Mouse (Mus musculus): ENCODE measurements around the gene Yars. TPM values are rescaled to one million over a fixed set of nuclear protein-coding genes. Genes with fewer than 3 reads are reported as not detected.

The Yars gene
- polyA plus RNA-seq, 1 experiment from 2014 or later: 102 TPM

DNA sequence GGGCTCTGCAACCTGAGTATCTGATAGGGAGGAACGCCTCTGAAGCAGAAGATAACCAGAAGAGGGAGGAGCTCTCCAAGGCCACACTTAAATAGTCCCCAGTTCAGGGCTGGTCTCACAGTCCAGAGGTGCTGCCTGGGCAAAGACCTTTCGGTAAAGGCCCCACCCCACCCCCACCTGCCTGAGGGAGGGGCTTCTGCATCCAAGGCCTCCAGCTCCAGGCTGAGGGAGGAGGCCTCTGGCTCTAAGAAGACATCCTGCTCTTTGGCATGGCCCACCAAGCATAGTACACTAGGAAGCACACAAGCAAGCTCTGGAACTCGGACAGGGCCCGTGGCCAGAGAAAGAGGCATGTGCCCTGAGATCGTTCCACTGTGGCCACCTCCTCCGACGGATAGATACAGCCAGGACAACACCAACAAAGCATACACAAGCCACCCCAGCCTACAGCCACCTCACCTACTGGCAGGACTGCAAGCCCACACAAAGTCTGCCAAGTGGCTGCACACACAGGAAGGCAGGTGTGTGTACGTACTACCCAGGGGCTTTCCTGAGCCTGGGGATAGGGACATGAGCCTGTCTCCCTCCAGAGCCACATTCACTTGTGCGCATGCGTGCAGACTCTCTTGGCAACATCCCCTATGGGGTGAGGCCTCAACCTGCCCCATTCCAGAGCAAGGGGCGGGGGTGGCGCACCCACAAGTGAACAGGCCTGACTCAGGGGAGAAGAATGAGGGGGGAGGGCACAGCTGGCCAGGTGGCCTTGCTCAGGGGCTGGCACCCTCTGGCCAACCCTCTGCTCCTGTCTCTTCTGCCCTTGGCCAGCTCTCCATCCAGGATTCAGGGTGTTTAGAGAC, 42.3 kb downstream of the Yars start:
- Histone ChIP-seq H3K4me3 (ENCODE audit: low read depth, low read length) (no peak overlapping the region), H3K4me1 (replicated peaks; ENCODE audit: control insufficient read depth, insufficient read depth, low read length) (peaks cover 11% of the 10 kb centered on the region), H3K27me3 (ENCODE audit: control insufficient read depth, insufficient read depth, low read length) (peaks cover 2% of the 10 kb centered on the region; the same call in 1 of the 2 replicates), H3K27ac (ENCODE audit: low read depth, low read length) (no peak overlapping the region), H3K4me2 (replicated peaks; ENCODE audit: low read depth, low read length) (no peak overlapping the region), H3K36me3 (ENCODE audit: control insufficient read depth, insufficient read depth, low read length) (no peaks in the 10 kb centered on the region), H3K9me3 (ENCODE audit: control insufficient read depth, low read length) (no peaks in the 10 kb centered on the region), H3K9ac (ENCODE audit: low read depth, low read length) (no peak overlapping the region)
- ATAC-seq (ENCODE audit: low FRiP score): no peak
- no peak for DNase-seq (ENCODE audit: low spot score)
- WGBS: 66% methylated on average over 12 of the region's 12 CpGs

DNA sequence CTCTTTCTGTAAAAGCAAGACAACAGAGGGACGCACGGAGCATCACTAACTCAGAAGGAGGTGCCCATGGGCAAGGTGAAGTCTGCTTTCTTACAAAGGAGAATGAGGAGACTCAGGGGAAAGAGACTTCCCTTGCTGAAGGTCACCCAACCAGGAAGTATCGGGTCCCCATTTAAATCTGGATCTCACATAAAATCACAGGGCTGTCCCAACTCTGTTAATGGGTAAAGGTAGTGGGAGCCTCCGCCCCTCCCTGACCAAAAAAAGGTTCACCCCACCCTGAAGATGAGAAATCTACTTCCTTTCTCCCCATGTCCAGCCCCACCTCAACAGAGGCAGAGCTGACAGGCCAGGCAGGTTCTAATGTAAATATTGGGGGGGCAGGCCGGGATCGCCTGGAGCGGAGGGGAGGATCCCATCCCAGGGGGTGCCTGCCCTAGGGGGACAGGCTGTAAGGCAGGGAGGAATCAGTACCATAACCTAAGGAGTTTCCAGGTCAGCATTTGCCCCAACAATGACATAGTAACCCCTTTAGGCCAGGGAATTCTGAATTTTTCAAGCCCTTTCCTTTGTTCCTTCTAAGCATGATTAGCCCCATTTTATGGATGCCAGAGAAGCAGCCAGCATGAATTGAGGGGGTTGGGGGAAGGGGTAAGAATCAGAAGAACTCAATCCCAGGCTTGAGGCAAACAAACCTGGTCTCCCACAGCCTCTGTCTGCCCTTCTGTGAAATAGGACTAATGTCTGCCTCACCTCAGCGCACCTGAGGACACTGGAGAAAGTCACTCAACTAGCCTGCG, 43.2 kb downstream of the Yars start:
- no peaks in the 10 kb centered on the region for H3K36me3 ChIP-seq (ENCODE audit: control insufficient read depth, insufficient read depth, low read length)
- H3K27me3 ChIP-seq (ENCODE audit: control insufficient read depth, insufficient read depth, low read length): no peaks in the 10 kb centered on the region; the same call in 1 of the 2 replicates
- H3K4me1 ChIP-seq (replicated peaks; ENCODE audit: control insufficient read depth, insufficient read depth, low read length): peaks cover 4% of the 10 kb centered on the region
- no peak overlapping the region for H3K9ac ChIP-seq (ENCODE audit: low read depth, low read length)
- 70% methylated on average over 9 of the region's 9 CpGs for WGBS
- H3K4me2 ChIP-seq (replicated peaks; ENCODE audit: low read depth, low read length): no peak overlapping the region
- no peak overlapping the region for H3K4me3 ChIP-seq (ENCODE audit: low read depth, low read length)
- DNase-seq (ENCODE audit: low spot score) (no peak), ATAC-seq (ENCODE audit: low FRiP score) (no peak)
- H3K9me3 ChIP-seq (ENCODE audit: control insufficient read depth, low read length): no peaks in the 10 kb centered on the region
- H3K27ac ChIP-seq (ENCODE audit: low read depth, low read length): no peak overlapping the region

DNA sequence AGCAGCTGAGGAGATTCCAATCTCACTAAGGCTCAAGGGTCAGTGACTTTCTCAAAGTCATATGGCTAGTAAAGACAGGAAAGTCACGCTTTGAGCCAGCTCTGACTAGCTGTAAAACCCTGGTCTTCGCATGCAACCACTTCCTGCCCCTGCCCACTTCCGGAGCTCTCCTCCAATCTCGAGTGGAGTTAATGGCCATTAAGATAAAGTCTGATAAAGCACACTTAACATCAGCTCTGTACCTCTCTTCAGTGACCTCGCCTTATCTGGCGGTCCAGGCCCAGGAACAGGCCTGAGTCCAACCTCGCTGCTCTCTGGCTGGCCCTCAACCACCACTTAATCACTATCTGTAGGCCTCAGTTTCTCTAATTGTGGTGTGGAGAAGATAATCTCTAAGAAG, 44.9 kb downstream of the Yars start:
- peaks cover 6% of the 10 kb centered on the region; the same call in 1 of the 2 replicates for H3K4me1 ChIP-seq (replicated peaks; ENCODE audit: control insufficient read depth, insufficient read depth, low read length)
- no peak overlapping the region for H3K4me3 ChIP-seq (ENCODE audit: low read depth, low read length)
- H3K27me3 ChIP-seq (ENCODE audit: control insufficient read depth, insufficient read depth, low read length): no peaks in the 10 kb centered on the region
- ATAC-seq (ENCODE audit: low FRiP score) (no peak), DNase-seq (ENCODE audit: low spot score) (no peak)
- H3K9ac ChIP-seq (ENCODE audit: low read depth, low read length): no peak overlapping the region
- H3K36me3 ChIP-seq (ENCODE audit: control insufficient read depth, insufficient read depth, low read length): no peaks in the 10 kb centered on the region
- 88% methylated on average over 7 of the region's 7 CpGs for WGBS
- no peak overlapping the region for H3K4me2 ChIP-seq (replicated peaks; ENCODE audit: low read depth, low read length)
- no peaks in the 10 kb centered on the region for H3K9me3 ChIP-seq (ENCODE audit: control insufficient read depth, low read length)
- no peak overlapping the region for H3K27ac ChIP-seq (ENCODE audit: low read depth, low read length)

DNA sequence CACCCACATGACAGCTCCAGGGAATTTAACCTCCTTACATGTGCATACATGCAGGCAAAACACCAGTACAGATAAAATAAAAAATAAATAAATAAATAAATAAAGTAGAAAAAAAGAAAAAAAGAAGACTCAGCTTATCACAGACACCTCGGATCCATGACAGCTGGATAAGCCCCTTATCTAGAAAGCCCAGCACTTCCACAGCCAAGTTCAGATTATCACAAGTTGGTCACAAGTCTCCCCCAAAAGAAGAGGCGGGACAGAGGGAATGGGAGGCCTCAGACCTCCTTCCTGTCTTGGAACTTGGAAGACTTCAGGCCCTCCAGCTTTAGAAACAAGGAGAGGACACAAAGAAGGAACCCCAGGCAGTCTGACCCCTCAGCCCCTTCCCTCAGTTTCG, 45.6 kb downstream of the Yars start:
- Histone ChIP-seq H3K9ac (ENCODE audit: low read depth, low read length) (no peak overlapping the region), H3K27ac (ENCODE audit: low read depth, low read length) (no peak overlapping the region), H3K27me3 (ENCODE audit: control insufficient read depth, insufficient read depth, low read length) (no peaks in the 10 kb centered on the region), H3K4me3 (ENCODE audit: low read depth, low read length) (no peak overlapping the region), H3K36me3 (ENCODE audit: control insufficient read depth, insufficient read depth, low read length) (no peaks in the 10 kb centered on the region), H3K9me3 (ENCODE audit: control insufficient read depth, low read length) (no peaks in the 10 kb centered on the region), H3K4me2 (replicated peaks; ENCODE audit: low read depth, low read length) (no peak overlapping the region), H3K4me1 (replicated peaks; ENCODE audit: control insufficient read depth, insufficient read depth, low read length) (peaks cover 6% of the 10 kb centered on the region; the same call in 1 of the 2 replicates)
- DNase-seq (ENCODE audit: low spot score) (no peak), ATAC-seq (ENCODE audit: low FRiP score) (no peak)
- 79% methylated on average over 3 of the region's 3 CpGs for WGBS

DNA sequence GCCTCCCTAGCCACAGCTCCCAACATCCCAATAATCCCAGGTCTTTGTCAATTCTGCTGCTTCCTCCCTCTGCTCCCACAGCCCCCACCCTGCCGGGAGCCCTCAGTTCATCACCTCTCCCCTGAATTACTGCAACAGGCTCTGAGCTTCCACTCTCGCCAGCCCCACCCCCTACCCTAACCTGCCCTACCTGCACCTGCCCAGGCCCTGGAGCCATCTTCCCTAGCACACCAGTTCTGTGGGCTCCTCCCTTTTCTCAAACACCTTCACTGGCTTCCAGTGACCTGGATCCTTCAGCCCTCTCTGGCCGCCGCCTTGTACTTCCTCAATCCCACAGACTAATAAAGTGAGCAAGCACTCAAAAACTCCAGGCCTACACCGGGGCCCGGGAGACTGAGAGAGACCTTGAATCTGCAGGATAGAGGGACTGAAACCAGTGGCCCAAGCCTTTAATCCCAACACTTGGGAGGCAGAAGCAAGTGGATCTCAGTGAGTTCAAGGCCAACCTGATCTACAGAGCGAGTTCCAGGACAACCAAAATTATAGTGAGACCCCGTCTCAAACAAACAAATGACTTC, 46.8 kb downstream of the Yars start:
- H3K4me3 ChIP-seq (ENCODE audit: low read depth, low read length): no peak overlapping the region
- peaks cover 6% of the 10 kb centered on the region; the same call in 1 of the 2 replicates for H3K4me1 ChIP-seq (replicated peaks; ENCODE audit: control insufficient read depth, insufficient read depth, low read length)
- no peak overlapping the region; the same call in 1 of the 2 replicates for H3K4me2 ChIP-seq (replicated peaks; ENCODE audit: low read depth, low read length)
- no peak overlapping the region for H3K27ac ChIP-seq (ENCODE audit: low read depth, low read length)
- ATAC-seq (ENCODE audit: low FRiP score) (no peak), DNase-seq (ENCODE audit: low spot score) (no peak)
- no peaks in the 10 kb centered on the region for H3K27me3 ChIP-seq (ENCODE audit: control insufficient read depth, insufficient read depth, low read length)
- H3K9me3 ChIP-seq (ENCODE audit: control insufficient read depth, low read length): no peaks in the 10 kb centered on the region
- H3K36me3 ChIP-seq (ENCODE audit: control insufficient read depth, insufficient read depth, low read length): no peaks in the 10 kb centered on the region
- WGBS: 86% methylated on average over 8 of the region's 8 CpGs
- H3K9ac ChIP-seq (ENCODE audit: low read depth, low read length): no peak overlapping the region

DNA sequence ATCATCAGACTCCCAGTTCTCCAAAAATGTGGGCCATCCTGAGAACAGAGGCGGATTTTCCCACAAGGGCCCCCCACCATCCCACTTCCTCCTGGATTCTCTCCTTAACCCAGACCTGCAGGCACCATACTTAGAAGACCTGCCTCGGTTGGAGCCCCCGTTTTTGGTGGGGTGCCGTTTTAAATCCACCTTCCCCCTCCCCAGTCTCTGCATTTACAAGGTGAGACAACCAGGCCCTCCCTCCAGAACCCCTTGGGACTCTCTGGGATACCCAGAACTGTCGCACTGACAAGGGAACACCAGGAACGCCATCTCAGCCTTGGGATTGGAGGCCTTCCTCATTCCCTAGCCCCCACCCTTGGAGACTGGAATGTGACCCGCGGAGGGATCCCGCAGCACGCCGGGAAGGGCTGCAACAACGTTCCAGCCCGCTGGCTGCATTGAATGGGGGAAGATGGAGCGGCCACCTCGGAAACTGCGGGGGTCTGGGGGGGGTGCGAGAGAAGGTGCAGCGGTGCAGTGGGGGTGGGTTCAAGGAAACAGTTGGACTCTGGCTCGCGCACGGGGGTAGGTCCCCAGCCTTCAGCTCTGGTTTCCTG, 48.4 kb downstream of the Yars start:
- Histone ChIP-seq H3K27ac (ENCODE audit: low read depth, low read length) (no peak overlapping the region), H3K27me3 (ENCODE audit: control insufficient read depth, insufficient read depth, low read length) (no peaks in the 10 kb centered on the region), H3K9ac (ENCODE audit: low read depth, low read length) (peak overlapping the region; percentile 66; the same call in 1 of the 2 replicates), H3K36me3 (ENCODE audit: control insufficient read depth, insufficient read depth, low read length) (no peaks in the 10 kb centered on the region), H3K4me1 (replicated peaks; ENCODE audit: control insufficient read depth, insufficient read depth, low read length) (peaks cover 6% of the 10 kb centered on the region), H3K4me3 (ENCODE audit: low read depth, low read length) (peak overlapping the region; percentile 79), H3K4me2 (replicated peaks; ENCODE audit: low read depth, low read length) (peak overlapping the region; percentile 89), H3K9me3 (ENCODE audit: control insufficient read depth, low read length) (no peaks in the 10 kb centered on the region)
- no peak; the same call in 1 of the 2 replicates for ATAC-seq (ENCODE audit: low FRiP score)
- peak; percentile 73 for DNase-seq (ENCODE audit: low spot score)
- WGBS: 6% methylated on average over 21 of the region's 21 CpGs

DNA sequence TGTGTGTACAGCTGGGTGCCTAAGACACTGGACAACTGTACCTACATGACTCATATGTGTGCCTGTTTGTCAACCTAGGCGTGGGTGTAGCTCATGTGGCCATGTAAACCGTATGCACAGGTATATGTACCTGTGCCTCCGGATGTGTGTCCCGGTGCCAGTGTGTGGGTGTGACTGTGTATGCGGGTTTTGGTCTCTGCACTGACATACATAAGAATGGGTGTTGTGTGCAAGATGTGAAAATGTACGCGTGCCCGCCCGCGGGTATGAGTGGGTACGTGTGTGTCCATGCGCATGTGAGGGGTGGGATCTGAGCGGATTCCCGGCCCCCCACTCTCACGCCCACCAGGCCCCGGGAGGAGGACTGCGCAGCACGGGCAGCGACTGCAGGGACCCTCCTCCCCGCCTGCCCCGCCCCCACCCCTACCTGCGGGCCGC, 49.0 kb downstream of the Yars start:
- H3K9me3 ChIP-seq (ENCODE audit: control insufficient read depth, low read length): no peaks in the 10 kb centered on the region
- DNase-seq (ENCODE audit: low spot score): no peak
- no peaks in the 10 kb centered on the region for H3K36me3 ChIP-seq (ENCODE audit: control insufficient read depth, insufficient read depth, low read length)
- peak; percentile 72 for ATAC-seq (ENCODE audit: low FRiP score)
- peak overlapping the region; percentile 79 for H3K4me3 ChIP-seq (ENCODE audit: low read depth, low read length)
- WGBS: 0% methylated on average over 18 of the region's 23 CpGs
- no peaks in the 10 kb centered on the region for H3K27me3 ChIP-seq (ENCODE audit: control insufficient read depth, insufficient read depth, low read length)
- peak overlapping the region; percentile 89 for H3K4me2 ChIP-seq (replicated peaks; ENCODE audit: low read depth, low read length)
- H3K9ac ChIP-seq (ENCODE audit: low read depth, low read length): peak overlapping the region; percentile 66
- peaks cover 6% of the 10 kb centered on the region for H3K4me1 ChIP-seq (replicated peaks; ENCODE audit: control insufficient read depth, insufficient read depth, low read length)
- 0 out of 2 replicates have a peak overlapping the region, but pooled peaks have one; percentile 47 for H3K27ac ChIP-seq (ENCODE audit: low read depth, low read length)

DNA sequence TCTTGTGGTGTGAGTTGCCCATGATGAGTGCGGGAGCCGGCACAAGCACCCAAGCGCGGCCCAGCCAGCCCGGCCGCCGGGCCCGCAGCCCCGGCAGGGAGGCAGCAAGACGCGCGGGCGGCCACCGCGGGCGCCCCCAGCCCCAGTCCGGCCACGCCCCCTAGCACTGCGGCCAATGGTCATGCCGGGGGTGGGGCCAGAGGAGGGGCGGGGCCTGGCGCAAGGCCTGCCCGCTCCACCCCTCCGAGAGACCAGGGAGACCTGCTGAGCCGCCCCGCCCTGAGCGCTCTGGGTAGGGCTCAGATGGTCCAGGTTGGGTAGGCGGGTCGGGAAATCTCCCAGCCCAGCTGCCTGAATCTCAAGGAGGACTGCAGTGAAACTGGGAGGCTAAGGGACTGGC, 49.5 kb downstream of the Yars start:
- Histone ChIP-seq H3K9me3 (ENCODE audit: control insufficient read depth, low read length) (no peaks in the 10 kb centered on the region), H3K4me2 (replicated peaks; ENCODE audit: low read depth, low read length) (peak overlapping the region; percentile 89), H3K4me1 (replicated peaks; ENCODE audit: control insufficient read depth, insufficient read depth, low read length) (peaks cover 6% of the 10 kb centered on the region), H3K4me3 (ENCODE audit: low read depth, low read length) (peak overlapping the region; percentile 79), H3K36me3 (ENCODE audit: control insufficient read depth, insufficient read depth, low read length) (no peaks in the 10 kb centered on the region), H3K27me3 (ENCODE audit: control insufficient read depth, insufficient read depth, low read length) (no peaks in the 10 kb centered on the region), H3K27ac (ENCODE audit: low read depth, low read length) (0 out of 2 replicates have a peak overlapping the region, but pooled peaks have one; percentile 47), H3K9ac (ENCODE audit: low read depth, low read length) (peak overlapping the region; percentile 66)
- WGBS: 0% methylated on average over 12 of the region's 29 CpGs
- DNase-seq (ENCODE audit: low spot score): peak; percentile 91
- ATAC-seq (ENCODE audit: low FRiP score): peak; percentile 90

Data from hindbrain, embryonic 11.5 days (tissue).